Mouse (Mus musculus) hindbrain, embryonic 10.5 days (tissue): Measurements from ENCODE around the gene Gm8369. TPM values are rescaled to one million over a fixed set of nuclear protein-coding genes. Genes with fewer than 3 reads are reported as not detected.
"Not testable (repeated sequence)": the region's sequence is repeated elsewhere in the genome, so short reads cannot be mapped to it uniquely, and the experiment has no call there.

ENCODE experiments used
- DNase-seq: peaks from one replicate; pipeline ENCODE4 v3.0.0-alpha.2; 2017; ENCODE audit warnings: low spot score
- H3K27ac ChIP-seq: fragments of 300-500 bp; sonication (generic); 2 replicates; pipeline ENCODE4 v1.5.1; 2016; ENCODE audit warnings: mild to moderate bottlenecking, moderate library complexity
- H3K27me3 ChIP-seq: fragments of 300-500 bp; sonication (generic); 2 replicates; pipeline ENCODE4 v1.6.1; 2016; ENCODE audit warnings: mild to moderate bottlenecking; ENCODE audit not compliant: poor library complexity, insufficient read depth, severe bottlenecking
- H3K36me3 ChIP-seq: fragments of 300-500 bp; sonication (generic); 2 replicates; pipeline ENCODE4 v1.6.1; 2016; ENCODE audit warnings: mild to moderate bottlenecking, moderate library complexity
- H3K4me1 ChIP-seq: fragments of 300-500 bp; sonication (generic); replicated peaks from 2 replicates; pipeline ENCODE4 v1.6.1; 2016; ENCODE audit warnings: mild to moderate bottlenecking
- H3K4me3 ChIP-seq: fragments of 300-500 bp; sonication (generic); 2 replicates; pipeline ENCODE4 v1.5.1; 2016; ENCODE audit warnings: mild to moderate bottlenecking, moderate library complexity
- H3K9me3 ChIP-seq: fragments of 300-500 bp; sonication (generic); 2 replicates; pipeline ENCODE4 v1.6.1; 2016; ENCODE audit warnings: mild to moderate bottlenecking, moderate library complexity
- WGBS: fragments of 180-500 bp; shearing (Covaris S2); methylation state at CpG from one replicate; pipeline ENCODE4 v1.1.7; 2016; 5-methylcytosine and 5-hydroxymethylcytosine counted together
- polyA plus RNA-seq: library from polyadenylated mRNA; unstranded; fragments of >200 nt; fragmentation: Nextera tagmentation; extraction: Ambion mirVana; gene quantifications from 2 replicates; pipeline ENCODE4 v1.2.1, GENCODE M21; 2016

The Gm8369 gene
- polyA plus RNA-seq = not detected in 2 replicates

- no peaks in the 10 kb centered on the region for H3K27me3 ChIP-seq
- H3K4me1 ChIP-seq = no peaks in the 10 kb centered on the region
- H3K36me3 ChIP-seq = no peaks in the 10 kb centered on the region
- no peaks in the 10 kb centered on the region for H3K9me3 ChIP-seq
- DNase-seq = no peak
- 87% methylated on average over 2 of the region's 2 CpGs for WGBS
- H3K4me3 ChIP-seq = no peak within 1 kb of the TSS
- H3K27ac ChIP-seq = no peak within 1 kb of the TSS
These were observed at the start of gene Gm8369 for GRCm38 (mm10) chr19:11485746-11486145. Gene Gm8369, plus strand, starts transcription at chr19:11485938.

GRCm38 (mm10) chr19:11443338-11443737 lies 42.4 kb upstream of the Gm8369 start, which contains the start of gene Ms4a4b:
Gene Ms4a4b, plus strand, starts transcription at chr19:11443553.
- Histone ChIP-seq H3K9me3 (no peaks in the 10 kb centered on the region), H3K27ac (no peak within 1 kb of the TSS), H3K27me3 (no peaks in the 10 kb centered on the region), H3K4me3 (no peak within 1 kb of the TSS), H3K36me3 (no peaks in the 10 kb centered on the region), H3K4me1 (no peaks in the 10 kb centered on the region)
- DNase-seq = no peak

GRCm38 (mm10) chr19:11443964-11444363 lies 41.8 kb upstream of the Gm8369 start:
- WGBS = 87% methylated on average over 5 of the region's 5 CpGs
- H3K36me3 ChIP-seq = no peaks in the 10 kb centered on the region
- H3K9me3 ChIP-seq = no peaks in the 10 kb centered on the region
- no peaks in the 10 kb centered on the region for H3K27me3 ChIP-seq
- no peak overlapping the region for H3K27ac ChIP-seq
- H3K4me1 ChIP-seq = no peaks in the 10 kb centered on the region
- DNase-seq = no peak
- no peak overlapping the region for H3K4me3 ChIP-seq

GRCm38 (mm10) chr19:11447238-11447637 lies 38.5 kb upstream of the Gm8369 start:
- Histone ChIP-seq H3K27ac (no peak overlapping the region), H3K4me3 (no peak overlapping the region)
- WGBS = 91% methylated on average over 2 of the region's 2 CpGs

GRCm38 (mm10) chr19:11459041-11459440 lies 26.7 kb upstream of the Gm8369 start:
- H3K27me3 ChIP-seq, H3K9me3 ChIP-seq, H3K4me1 ChIP-seq, H3K27ac ChIP-seq, DNase-seq, H3K36me3 ChIP-seq, H3K4me3 ChIP-seq: not testable (repeated sequence)
- 81% methylated on average over 4 of the region's 4 CpGs for WGBS

More at GRCm38 (mm10) chr19:11447238-11447637, 38.5 kb upstream of the Gm8369 start:
- DNase-seq = no peak
- no peaks in the 10 kb centered on the region for H3K36me3 ChIP-seq
- H3K4me1 ChIP-seq = no peaks in the 10 kb centered on the region
- no peaks in the 10 kb centered on the region for H3K9me3 ChIP-seq
- H3K27me3 ChIP-seq = no peaks in the 10 kb centered on the region

GRCm38 (mm10) chr19:11464795-11465194 lies 20.9 kb upstream of the Gm8369 start:
- H3K36me3 ChIP-seq, H3K4me1 ChIP-seq, H3K4me3 ChIP-seq, DNase-seq, H3K9me3 ChIP-seq, H3K27me3 ChIP-seq, H3K27ac ChIP-seq: not testable (repeated sequence)
- WGBS = 40% methylated on average over 1 of the region's 1 CpGs

- no peak for DNase-seq
- no peaks in the 10 kb centered on the region for H3K9me3 ChIP-seq
- H3K4me3 ChIP-seq = no peak overlapping the region
- no peaks in the 10 kb centered on the region for H3K4me1 ChIP-seq
- H3K27ac ChIP-seq = no peak overlapping the region
- 81% methylated on average over 5 of the region's 5 CpGs for WGBS
- H3K27me3 ChIP-seq = no peaks in the 10 kb centered on the region
- H3K36me3 ChIP-seq = no peaks in the 10 kb centered on the region
These were observed 19.3 kb upstream of the Gm8369 start for GRCm38 (mm10) chr19:11466471-11466870.

- not testable (repeated sequence) for H3K4me1 ChIP-seq, H3K27me3 ChIP-seq, H3K27ac ChIP-seq, H3K36me3 ChIP-seq, H3K4me3 ChIP-seq, H3K9me3 ChIP-seq, DNase-seq
- WGBS = 58% methylated on average over 1 of the region's 1 CpGs
These were observed 17.4 kb upstream of the Gm8369 start for GRCm38 (mm10) chr19:11468361-11468760.

- not testable (repeated sequence) for H3K4me3 ChIP-seq, H3K36me3 ChIP-seq, H3K9me3 ChIP-seq, H3K4me1 ChIP-seq, H3K27ac ChIP-seq, DNase-seq, H3K27me3 ChIP-seq
- 83% methylated on average over 4 of the region's 4 CpGs for WGBS
These were observed 16.5 kb upstream of the Gm8369 start, which contains the start of gene Ms4a6c for GRCm38 (mm10) chr19:11469215-11469614. Gene Ms4a6c, plus strand, starts transcription at chr19:11469366.

GRCm38 (mm10) chr19:11479714-11480113 lies 6.0 kb upstream of the Gm8369 start:
- 76% methylated on average over 2 of the region's 2 CpGs for WGBS
- no peaks in the 10 kb centered on the region for H3K9me3 ChIP-seq
- H3K27ac ChIP-seq = no peak overlapping the region
- H3K27me3 ChIP-seq = no peaks in the 10 kb centered on the region
- no peak for DNase-seq
- no peaks in the 10 kb centered on the region for H3K36me3 ChIP-seq
- H3K4me1 ChIP-seq = no peaks in the 10 kb centered on the region
- no peak overlapping the region for H3K4me3 ChIP-seq

- 89% methylated on average over 2 of the region's 2 CpGs for WGBS
- Histone ChIP-seq H3K27ac (no peak overlapping the region), H3K27me3 (no peaks in the 10 kb centered on the region), H3K36me3 (no peaks in the 10 kb centered on the region), H3K4me3 (no peak overlapping the region), H3K9me3 (no peaks in the 10 kb centered on the region), H3K4me1 (no peaks in the 10 kb centered on the region)
- DNase-seq = no peak
These were observed 3.1 kb upstream of the Gm8369 start for GRCm38 (mm10) chr19:11482684-11483083.

- H3K4me1 ChIP-seq = no peaks in the 10 kb centered on the region
- DNase-seq = no peak
- no peak overlapping the region for H3K27ac ChIP-seq
- no peak overlapping the region for H3K4me3 ChIP-seq
- WGBS = 83% methylated on average over 4 of the region's 4 CpGs
- H3K9me3 ChIP-seq = no peaks in the 10 kb centered on the region
- H3K27me3 ChIP-seq = no peaks in the 10 kb centered on the region
- H3K36me3 ChIP-seq = no peaks in the 10 kb centered on the region
These were observed 1.8 kb upstream of the Gm8369 start for GRCm38 (mm10) chr19:11483941-11484340.

GRCm38 (mm10) chr19:11484388-11484787 lies 1.4 kb upstream of the Gm8369 start:
- Histone ChIP-seq H3K27ac (no peak overlapping the region), H3K27me3 (no peaks in the 10 kb centered on the region), H3K9me3 (no peaks in the 10 kb centered on the region), H3K4me1 (no peaks in the 10 kb centered on the region), H3K36me3 (no peaks in the 10 kb centered on the region), H3K4me3 (no peak overlapping the region)
- no peak for DNase-seq
- 83% methylated on average over 3 of the region's 3 CpGs for WGBS

- no peaks in the 10 kb centered on the region for H3K9me3 ChIP-seq
- no peaks in the 10 kb centered on the region for H3K27me3 ChIP-seq
- H3K4me1 ChIP-seq = no peaks in the 10 kb centered on the region
- 89% methylated on average over 3 of the region's 3 CpGs for WGBS
- no peak for DNase-seq
- H3K27ac ChIP-seq = no peak overlapping the region
- no peaks in the 10 kb centered on the region for H3K36me3 ChIP-seq
- no peak overlapping the region for H3K4me3 ChIP-seq
These were observed 472 bp upstream of the Gm8369 start for GRCm38 (mm10) chr19:11485266-11485665.
